9 mouse cellular contexts compared by ENCODE assay signal in the genomic region with DNA sequence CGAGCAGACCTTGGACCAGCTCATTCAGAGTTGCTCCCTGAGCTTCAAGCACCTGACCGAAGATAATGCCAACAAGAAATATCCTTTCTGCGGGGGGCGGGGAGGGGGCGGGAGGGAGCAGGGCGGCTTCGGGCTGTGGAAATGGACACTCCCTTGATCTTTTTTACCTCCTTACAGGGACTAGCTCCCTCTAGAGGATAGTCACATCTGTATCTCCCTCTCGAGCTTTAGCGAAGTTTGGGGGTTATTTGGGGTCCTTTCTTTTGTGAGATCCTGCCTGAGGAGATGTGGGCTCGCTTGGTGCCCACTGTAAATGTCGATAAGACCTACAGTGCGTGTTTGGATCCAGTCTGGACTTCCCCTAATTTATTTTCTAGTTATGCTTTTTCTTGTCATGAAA. TPM values are rescaled to one million over a fixed set of nuclear protein-coding genes. Genes with fewer than 3 reads are reported as not detected.
DNase-seq lines count a peak whose midpoint lies in the region; ATAC-seq and TF ChIP-seq lines count a peak whose summit lies in the region.
"Had no signal": no experiment of that assay in that cellular context is flagged by ENCODE, and none has a peak within 500 bp of the region (broad histone marks: within the 10 kb centered on the region; RNA-seq: fewer than 3 reads in every experiment).

No protein-coding gene starts in this region.

- H3K4me2 ChIP-seq in heart, embryonic 13.5 days, result peak overlapping the region; percentile 71
- peak overlapping the region; percentile 54 for H3K4me2 ChIP-seq in limb, embryonic 12.5 days
- H3K4me2 ChIP-seq in stomach, embryonic 16.5 days (ENCODE audit: low read depth, low read length), result peak overlapping the region; percentile 39; the same call in 1 of the 2 replicates

- H3K36me3 ChIP-seq in heart, embryonic 13.5 days, result peaks cover 11% of the 10 kb centered on the region; the same call in 1 of the 2 replicates
- H3K36me3 ChIP-seq in spleen, adult 2 months (ENCODE audit: control insufficient read depth, insufficient read depth, low read length), result peaks cover 1% of the 10 kb centered on the region; the same call in 1 of the 2 replicates
- H3K36me3 ChIP-seq in limb, embryonic 12.5 days, result peaks cover 30% of the 10 kb centered on the region
- H3K36me3 ChIP-seq in stomach, embryonic 16.5 days (ENCODE audit: control insufficient read depth, insufficient read depth, low read length), result no peaks in the 10 kb centered on the region

- peak overlapping the region; percentile 25; the same call in 1 of the 2 replicates for H3K9ac ChIP-seq in heart, embryonic 13.5 days
- no peak overlapping the region for H3K9ac ChIP-seq in limb, embryonic 12.5 days (replicated peaks)
- H3K9ac ChIP-seq in stomach, embryonic 16.5 days (ENCODE audit: low read length), result no peak overlapping the region

- DNase-seq in heart, postnatal 4 days, result no peak
- no peak for DNase-seq in spleen, adult 2 months (ENCODE audit: low read depth in 1 of 2, low spot score in 2 of 2)
- no peak for DNase-seq in spleen, postnatal 36 days (ENCODE audit: low spot score in 2 of 2)
- no peak for DNase-seq in left cerebral cortex, adult 11 months (ENCODE audit: low spot score)
- DNase-seq in urinary bladder, adult 18-20 months (ENCODE audit: low spot score in 2 of 2), result no peak
- DNase-seq: cerebellum, postnatal 25 days had no signal

- 24% methylated on average over 12 of the region's 12 CpGs for WGBS in heart, embryonic 13.5 days
- 53% methylated on average over 12 of the region's 12 CpGs for WGBS in spleen, adult 2 months
- 22% methylated on average over 12 of the region's 12 CpGs for WGBS in limb, embryonic 12.5 days
- WGBS in stomach, embryonic 16.5 days, result 28% methylated on average over 12 of the region's 12 CpGs

- H3K9me3 ChIP-seq in heart, embryonic 13.5 days, result no peaks in the 10 kb centered on the region
- H3K9me3 ChIP-seq in limb, embryonic 12.5 days, result no peaks in the 10 kb centered on the region
- H3K9me3 ChIP-seq in stomach, embryonic 16.5 days (replicated peaks; ENCODE audit: control insufficient read depth, low read length), result no peaks in the 10 kb centered on the region

- H3K27ac ChIP-seq in heart, embryonic 13.5 days (replicated peaks), result no peak overlapping the region
- peak overlapping the region; percentile 86 for H3K27ac ChIP-seq in spleen, adult 2 months (ENCODE audit: insufficient read depth, low read length)
- H3K27ac ChIP-seq in limb, embryonic 12.5 days, result no peak overlapping the region
- H3K27ac ChIP-seq in stomach, embryonic 16.5 days (ENCODE audit: low read length), result no peak overlapping the region

- no peak for ATAC-seq in heart, embryonic 13.5 days (ENCODE audit: extremely low read depth, insufficient number of reproducible peaks, low FRiP score, low TSS enrichment)
- no peak for ATAC-seq in limb, embryonic 12.5 days (ENCODE audit: insufficient number of reproducible peaks, insufficient read depth, low FRiP score, low TSS enrichment, low read depth)
- no peak for ATAC-seq in stomach, embryonic 16.5 days (ENCODE audit: insufficient read depth, low FRiP score)

- H3K27me3 ChIP-seq in heart, embryonic 13.5 days (replicated peaks), result no peaks in the 10 kb centered on the region
- H3K27me3 ChIP-seq in spleen, adult 2 months (ENCODE audit: control insufficient read depth, insufficient read depth, low read length), result no peaks in the 10 kb centered on the region
- H3K27me3 ChIP-seq in limb, embryonic 12.5 days, result no peaks in the 10 kb centered on the region
- no peaks in the 10 kb centered on the region for H3K27me3 ChIP-seq in stomach, embryonic 16.5 days (ENCODE audit: control insufficient read depth, insufficient read depth, low read length)

- peaks cover 67% of the 10 kb centered on the region for H3K4me1 ChIP-seq in heart, embryonic 13.5 days
- peaks cover 44% of the 10 kb centered on the region; the same call in 1 of the 2 replicates for H3K4me1 ChIP-seq in spleen, adult 2 months (ENCODE audit: control insufficient read depth, insufficient read depth, insufficient read length)
- peaks cover 39% of the 10 kb centered on the region for H3K4me1 ChIP-seq in limb, embryonic 12.5 days (replicated peaks)
- peaks cover 45% of the 10 kb centered on the region for H3K4me1 ChIP-seq in stomach, embryonic 16.5 days (ENCODE audit: control insufficient read depth, insufficient read depth, low read length)

- peak overlapping the region; percentile 50 for H3K4me3 ChIP-seq in heart, embryonic 13.5 days
- H3K4me3 ChIP-seq in spleen, adult 2 months (ENCODE audit: extremely low read depth, insufficient read depth, insufficient read length), result peak overlapping the region; percentile 33; the same call in 1 of the 2 replicates
- no peak overlapping the region for H3K4me3 ChIP-seq in limb, embryonic 12.5 days (replicated peaks)
- H3K4me3 ChIP-seq in stomach, embryonic 16.5 days (replicated peaks; ENCODE audit: low read length), result no peak overlapping the region

- TF ChIP-seq CTCF in spleen, adult 2 months (IDR thresholded peaks at IDR 0.05; ENCODE audit: extremely low read depth, insufficient read depth, insufficient read length, insufficient replicate concordance), result no peak

- TF ChIP-seq POLR2A in spleen, adult 2 months (IDR thresholded peaks at IDR 0.05; ENCODE audit: low read depth, low read length), result no peak

RNA-seq across cellular contexts. Expression of gene E2f2, which starts 9.2 kb away (rescaled TPM):
- polyA plus RNA-seq in heart, embryonic 13.5 days (2015; fragmentation: Nextera tagmentation; extraction: Ambion mirVana), result 6.2 and 6.6 TPM in 2 replicates
- total RNA-seq in heart, postnatal 4 days (2021), result 1 to 10 TPM; 5.8 to 9.7 TPM
- 32.1 and 33.5 TPM in 2 replicates for polyA plus RNA-seq in spleen, adult 2 months (2012; rRNA removed)
- 10.6 and 10.8 TPM in 2 replicates for polyA plus RNA-seq in limb, embryonic 12.5 days (2016; fragmentation: Nextera tagmentation; extraction: Ambion mirVana)
- polyA plus RNA-seq in stomach, embryonic 16.5 days (2015; fragmentation: Nextera tagmentation; extraction: Ambion mirVana), result 7.7 and 9.3 TPM in 2 replicates

RNA-seq across cellular contexts. Expression of gene Asap3, which starts 24.8 kb away (rescaled TPM):
- polyA plus RNA-seq in heart, embryonic 13.5 days (2015; fragmentation: Nextera tagmentation; extraction: Ambion mirVana), result 2.6 and 3.4 TPM in 2 replicates
- 1 to 10 TPM; 3.3 to 3.7 TPM for total RNA-seq in heart, postnatal 4 days (2021)
- 1.9 and 2.5 TPM in 2 replicates for polyA plus RNA-seq in spleen, adult 2 months (2012; rRNA removed)
- polyA plus RNA-seq in limb, embryonic 12.5 days (2016; fragmentation: Nextera tagmentation; extraction: Ambion mirVana), result 9.9 and 11.3 TPM in 2 replicates
- 7.0 and 7.1 TPM in 2 replicates for polyA plus RNA-seq in stomach, embryonic 16.5 days (2015; fragmentation: Nextera tagmentation; extraction: Ambion mirVana)

RNA-seq across cellular contexts. Expression of gene Id3, which starts 38.1 kb away (rescaled TPM):
- polyA plus RNA-seq in heart, embryonic 13.5 days (2015; fragmentation: Nextera tagmentation; extraction: Ambion mirVana), result 288 and 305 TPM in 2 replicates
- total RNA-seq in heart, postnatal 4 days (2021), result 10 to 100 TPM; 96.2 to 97.8 TPM
- polyA plus RNA-seq in spleen, adult 2 months (2012; rRNA removed), result 138 and 195 TPM in 2 replicates
- 652 and 658 TPM in 2 replicates for polyA plus RNA-seq in limb, embryonic 12.5 days (2016; fragmentation: Nextera tagmentation; extraction: Ambion mirVana)
- 271 and 285 TPM in 2 replicates for polyA plus RNA-seq in stomach, embryonic 16.5 days (2015; fragmentation: Nextera tagmentation; extraction: Ambion mirVana)

Comparison
In these comparisons a context has a peak if more than half of its experiments do, and no peak if none do; other contexts are left out.
1. H3K4me3 ChIP-seq: peak in heart, embryonic 13.5 days (single experiment) and spleen, adult 2 months (single experiment); none in limb, embryonic 12.5 days (single experiment) and stomach, embryonic 16.5 days (single experiment).
2. Peak in every context shown above with its lines, with median percentiles within 50 percentile points of each other: H3K4me2 ChIP-seq.